Mouse (Mus musculus): ENCODE results near the gene Hspbap1. TPM values are rescaled to one million over a fixed set of nuclear protein-coding genes. Genes with fewer than 3 reads are reported as not detected.
A peak's percentile ranks its signal among the peaks of the same experiment; 100 is the strongest.

Hspbap1 gene
- total and polyA plus RNA-seq, 3 experiments: 13.6 to 15.9 (median 15.3) TPM

DNA sequence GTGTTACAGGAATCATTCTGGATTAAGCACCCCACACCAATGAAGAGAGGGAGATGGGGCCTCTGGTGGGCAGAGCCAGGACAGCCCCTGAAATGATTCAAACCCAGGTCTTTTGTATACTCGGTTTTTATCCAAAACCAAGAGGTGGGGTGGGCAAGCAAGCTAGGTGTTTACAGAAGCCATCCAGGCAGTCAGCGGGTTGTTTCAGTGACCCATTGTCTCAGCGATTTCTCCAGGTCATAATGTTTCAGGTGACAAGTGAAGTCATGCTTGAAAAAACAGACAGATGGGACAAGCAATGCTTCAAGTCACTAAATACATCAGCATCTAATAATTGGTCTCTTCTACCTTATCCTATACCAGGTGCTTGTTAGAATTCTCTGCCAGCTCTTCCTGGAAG lies 3.8 kb upstream of the Hspbap1 start:
- peaks cover 18 to 55% of the 10 kb centered on the region in 2 experiments for H3K4me1 ChIP-seq (ENCODE audit: control insufficient read depth in 1 of 2, insufficient read depth in 2 of 2)

DNA sequence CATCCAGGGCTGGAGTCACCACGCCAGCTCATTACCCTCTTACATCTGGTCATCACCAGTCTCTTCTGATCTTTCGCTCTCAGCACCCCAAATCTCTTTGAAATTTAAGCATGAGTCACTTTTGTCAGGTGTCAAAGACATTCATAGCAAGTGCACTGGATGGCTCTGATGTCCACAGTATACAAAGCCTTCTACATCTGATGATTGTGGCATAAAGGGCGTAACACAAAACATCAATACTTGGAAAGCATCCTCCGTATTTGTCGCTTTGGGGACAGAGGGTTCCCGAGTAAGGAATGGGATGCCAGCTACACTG lies 1.7 kb upstream of the Hspbap1 start:
- peaks cover 0 to 13% of the 10 kb centered on the region in 2 experiments for H3K36me3 ChIP-seq (replicated peaks in 1 of 2; ENCODE audit: control insufficient read depth in 1 of 2, insufficient read depth in 1 of 2, low read length in 1 of 2)
- peaks cover 16% of the 10 kb centered on the region for H3K27me3 ChIP-seq (replicated peaks)
- TF ChIP-seq CHD1 (IDR thresholded peaks at IDR 0.05; ENCODE audit: low read depth, low read length) (0 out of 2 replicates have a peak, but pooled peaks have one; percentile 75), SIN3A (IDR thresholded peaks at IDR 0.05; ENCODE audit: low read length) (0 out of 2 replicates have a peak, but pooled peaks have one; percentile 26), UBTF (IDR thresholded peaks at IDR 0.05; ENCODE audit: low read depth, low read length) (no peak)
- peak overlapping the region; percentile 87 for H3K9ac ChIP-seq (ENCODE audit: insufficient read depth, low read depth)
- peaks cover 6% of the 10 kb centered on the region; the same call in 1 of the 2 replicates for H3K79me2 ChIP-seq (replicated peaks; ENCODE audit: control insufficient read depth, extremely low read depth, insufficient read depth, poor library complexity, severe bottlenecking)
- H3K4me2 ChIP-seq (ENCODE audit: insufficient read depth, low read depth, poor library complexity, severe bottlenecking): peak overlapping the region; percentile 96
- dilution Hi-C loops (cut with MboI; ENCODE audit: extremely low pct_ligation_motif_present, extremely low pct_unique_long_range_greater_than_20kb, low sequenced_read_pairs): no loop called here
- no peaks in the 10 kb centered on the region for H3K9me3 ChIP-seq (replicated peaks; ENCODE audit: low read length)
- H3K4me3 ChIP-seq (replicated peaks in 1 of 3; ENCODE audit: low read depth in 2 of 3, low read length in 2 of 3, poor library complexity in 1 of 3): peak overlapping the region; percentile 73 to 85 (median 82)
- no peak overlapping the region for H3K27ac ChIP-seq (ENCODE audit: insufficient read depth, low read depth)
- in situ Hi-C loops (cut with MboI; ENCODE audit: low pct_ligation_motif_present, low pct_unique_long_range_greater_than_20kb, low sequenced_read_pairs): no loop called here
- DNase-seq (ENCODE audit: extremely low read depth): no peak
- peaks cover 18 to 69% of the 10 kb centered on the region in 2 experiments for H3K4me1 ChIP-seq (ENCODE audit: control insufficient read depth in 1 of 2, insufficient read depth in 2 of 2)

More for the DNA sequence above, 3.8 kb upstream of the Hspbap1 start:
- dilution Hi-C loops (cut with MboI; ENCODE audit: extremely low pct_ligation_motif_present, extremely low pct_unique_long_range_greater_than_20kb, low sequenced_read_pairs) (no loop called here), in situ Hi-C loops (cut with MboI; ENCODE audit: low pct_ligation_motif_present, low pct_unique_long_range_greater_than_20kb, low sequenced_read_pairs) (no loop called here)
- no peaks in the 10 kb centered on the region for H3K36me3 ChIP-seq (replicated peaks in 1 of 2; ENCODE audit: control insufficient read depth in 1 of 2, insufficient read depth in 1 of 2, low read length in 1 of 2)
- DNase-seq (ENCODE audit: extremely low read depth): no peak
- H3K4me3 ChIP-seq (replicated peaks in 1 of 3; ENCODE audit: low read depth in 2 of 3, low read length in 2 of 3, poor library complexity in 1 of 3): no peak overlapping the region
- peak overlapping the region; percentile 23; the same call in 1 of the 2 replicates for H3K4me2 ChIP-seq (ENCODE audit: insufficient read depth, low read depth, poor library complexity, severe bottlenecking)
- no peaks in the 10 kb centered on the region for H3K9me3 ChIP-seq (replicated peaks; ENCODE audit: low read length)
- no peak overlapping the region for H3K27ac ChIP-seq (ENCODE audit: insufficient read depth, low read depth)
- peaks cover 16% of the 10 kb centered on the region for H3K27me3 ChIP-seq (replicated peaks)
- peaks cover 5% of the 10 kb centered on the region for H3K79me2 ChIP-seq (replicated peaks; ENCODE audit: control insufficient read depth, extremely low read depth, insufficient read depth, poor library complexity, severe bottlenecking)
- H3K9ac ChIP-seq (ENCODE audit: insufficient read depth, low read depth): no peak overlapping the region
- TF ChIP-seq ZMIZ1 (IDR thresholded peaks at IDR 0.05; ENCODE audit: low read depth, low read length) (no peak), PAX5 (IDR thresholded peaks at IDR 0.05; ENCODE audit: low read length) (no peak), SMC3 (IDR thresholded peaks at IDR 0.05; ENCODE audit: low read depth, low read length) (no peak), ZC3H11A (IDR thresholded peaks at IDR 0.05; ENCODE audit: low read depth, low read length) (no peak), RCOR1 (conservative IDR thresholded peaks at IDR 0.05; ENCODE audit: low read depth, low read length) (no peak), E2F4 (IDR thresholded peaks at IDR 0.05; ENCODE audit: insufficient replicate concordance, low read depth, low read length) (no peak), TBP (conservative IDR thresholded peaks at IDR 0.05; ENCODE audit: low read depth, low read length) (no peak), MYC (IDR thresholded peaks at IDR 0.05; ENCODE audit: low read depth, low read length) (no peak), EP300 (IDR thresholded peaks at IDR 0.05; ENCODE audit: low read length) (no peak), CHD2 (IDR thresholded peaks at IDR 0.05; ENCODE audit: low read length) (no peak), CHD1 (IDR thresholded peaks at IDR 0.05; ENCODE audit: low read depth, low read length) (no peak), POLR2AphosphoS2 (IDR thresholded peaks at IDR 0.05; ENCODE audit: low read depth, low read length) (no peak), JUND (conservative IDR thresholded peaks at IDR 0.05; ENCODE audit: low read depth, low read length) (no peak), MAX (IDR thresholded peaks at IDR 0.05; ENCODE audit: low read length) (no peak), ZNF384 (IDR thresholded peaks at IDR 0.05; ENCODE audit: low read depth, low read length) (no peak), TCF12 (IDR thresholded peaks at IDR 0.05; ENCODE audit: low read depth, low read length) (no peak), ETS1 (conservative IDR thresholded peaks at IDR 0.05; ENCODE audit: low read depth, low read length) (no peak), KAT2A (IDR thresholded peaks at IDR 0.05; ENCODE audit: insufficient replicate concordance, low read length) (no peak), BHLHE40 (IDR thresholded peaks at IDR 0.05; ENCODE audit: low read depth, low read length) (no peak), JUN (IDR thresholded peaks at IDR 0.05; ENCODE audit: insufficient read depth, low read depth, low read length) (no peak)

All from CH12.LX (cell line).